Mouse (Mus musculus): Measurements from ENCODE around the gene Ndrg2.

- TF ChIP-seq POLR2A (IDR thresholded peaks at IDR 0.05; ENCODE audit: low read depth, low read length) (no peak), CTCF (IDR thresholded peaks at IDR 0.05; ENCODE audit: borderline replicate concordance, insufficient read depth, low read length) (no peak)
These were observed 2.7 kb downstream of the Ndrg2 start for GRCm38 (mm10) chr14:51911301-51911700.

All from embryonic fibroblast, embryonic 13.5 days (primary cell).